Mouse (Mus musculus): ENCODE data around the gene Gfer. TPM values are rescaled to one million over a fixed set of nuclear protein-coding genes. Genes with fewer than 3 reads are reported as not detected.
A peak's percentile ranks its signal among the peaks of the same experiment; 100 is the strongest.

Gene Gfer
- total and polyA plus RNA-seq, 2 experiments from 2014 or later = 34.7 to 35.4 TPM

- Histone ChIP-seq H3K4me3 (ENCODE audit: low read depth, low read length) (peak overlapping the region; percentile 28), H3K27ac (ENCODE audit: low read depth, low read length) (no peak overlapping the region), H3K36me3 (ENCODE audit: insufficient read depth) (peaks cover 16% of the 10 kb centered on the region), H3K27me3 (ENCODE audit: insufficient read depth, low read length) (no peaks in the 10 kb centered on the region), H3K9ac (peak overlapping the region; percentile 43), H3K4me1 (ENCODE audit: insufficient read depth) (peaks cover 22% of the 10 kb centered on the region), H3K4me2 (ENCODE audit: low read depth) (peak overlapping the region; percentile 74), H3K9me3 (ENCODE audit: low read length) (no peaks in the 10 kb centered on the region)
- 16% methylated on average over 23 of the region's 23 CpGs for WGBS
- TF ChIP-seq CTCF (IDR thresholded peaks at IDR 0.05; ENCODE audit: low read depth) = no peak
- no peak for ATAC-seq
- no peak for DNase-seq
Measured at GRCm38 (mm10) chr17:24687599-24687998, 8.4 kb downstream of the Gfer start.

DNA sequence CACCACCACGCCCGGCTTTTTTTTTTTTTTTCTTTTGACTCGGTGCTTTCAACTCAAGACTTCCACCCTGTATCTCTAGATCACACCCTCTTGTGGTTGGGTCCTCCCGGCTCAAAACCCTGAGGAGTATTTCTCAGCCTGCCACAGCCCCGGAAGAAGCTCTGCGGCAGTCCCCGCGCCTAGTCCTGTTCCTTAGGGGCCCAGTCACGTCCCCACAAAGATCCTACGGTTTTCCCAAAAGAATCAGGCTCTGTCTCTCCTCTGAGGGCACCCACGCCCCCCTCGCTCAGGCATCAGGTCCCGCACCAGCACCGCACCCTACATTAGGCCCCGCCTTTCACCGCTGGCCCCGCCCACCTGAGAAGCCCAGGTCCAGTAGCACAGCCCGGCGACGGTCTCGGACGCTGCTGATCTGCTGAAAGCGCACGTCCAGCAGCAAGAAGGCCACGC, 8.8 kb downstream of the Gfer start:
- H3K4me1 ChIP-seq (ENCODE audit: insufficient read depth) = peaks cover 22% of the 10 kb centered on the region
- peaks cover 21% of the 10 kb centered on the region for H3K36me3 ChIP-seq (ENCODE audit: insufficient read depth)
- peak overlapping the region; percentile 74 for H3K4me2 ChIP-seq (ENCODE audit: low read depth)
- 2% methylated on average over 25 of the region's 25 CpGs for WGBS
- peak overlapping the region; percentile 43 for H3K9ac ChIP-seq
- H3K9me3 ChIP-seq (ENCODE audit: low read length) = no peaks in the 10 kb centered on the region
- no peaks in the 10 kb centered on the region for H3K27me3 ChIP-seq (ENCODE audit: insufficient read depth, low read length)
- peak overlapping the region; percentile 28 for H3K4me3 ChIP-seq (ENCODE audit: low read depth, low read length)
- DNase-seq (no peak), ATAC-seq (no peak)
- no peak overlapping the region for H3K27ac ChIP-seq (ENCODE audit: low read depth, low read length)
- no peak for TF ChIP-seq CTCF (IDR thresholded peaks at IDR 0.05; ENCODE audit: low read depth)

GRCm38 (mm10) chr17:24686514-24686913, 9.4 kb downstream of the Gfer start:
- Histone ChIP-seq H3K4me3 (ENCODE audit: low read depth, low read length) (no peak overlapping the region), H3K4me2 (ENCODE audit: low read depth) (peak overlapping the region; percentile 15; the same call in 1 of the 2 replicates), H3K27me3 (ENCODE audit: insufficient read depth, low read length) (no peaks in the 10 kb centered on the region), H3K36me3 (ENCODE audit: insufficient read depth) (peaks cover 26% of the 10 kb centered on the region), H3K9me3 (ENCODE audit: low read length) (no peaks in the 10 kb centered on the region), H3K27ac (ENCODE audit: low read depth, low read length) (no peak overlapping the region), H3K4me1 (ENCODE audit: insufficient read depth) (peaks cover 22% of the 10 kb centered on the region), H3K9ac (0 out of 2 replicates have a peak overlapping the region, but pooled peaks have one; percentile 10)
- ATAC-seq = no peak
- TF ChIP-seq CTCF (IDR thresholded peaks at IDR 0.05; ENCODE audit: low read depth) = no peak
- DNase-seq = no peak
- WGBS = 32% methylated on average over 16 of the region's 16 CpGs

GRCm38 (mm10) chr17:24677500-24678080, 18.4 kb downstream of the Gfer start:
- Histone ChIP-seq H3K9ac (no peak overlapping the region), H3K36me3 (ENCODE audit: insufficient read depth) (peaks cover 59% of the 10 kb centered on the region), H3K4me2 (ENCODE audit: low read depth) (no peak overlapping the region), H3K27me3 (ENCODE audit: insufficient read depth, low read length) (no peaks in the 10 kb centered on the region), H3K4me3 (ENCODE audit: low read depth, low read length) (no peak overlapping the region), H3K9me3 (ENCODE audit: low read length) (no peaks in the 10 kb centered on the region), H3K4me1 (ENCODE audit: insufficient read depth) (no peaks in the 10 kb centered on the region), H3K27ac (ENCODE audit: low read depth, low read length) (no peak overlapping the region)
- TF ChIP-seq CTCF (IDR thresholded peaks at IDR 0.05; ENCODE audit: low read depth) = no peak
- no peak for DNase-seq
- no peak for ATAC-seq
- WGBS = 96% methylated on average over 24 of the region's 24 CpGs

GRCm38 (mm10) chr17:24676877-24677276, 19.1 kb downstream of the Gfer start:
- Histone ChIP-seq H3K9me3 (ENCODE audit: low read length) (no peaks in the 10 kb centered on the region), H3K27ac (ENCODE audit: low read depth, low read length) (no peak overlapping the region), H3K4me2 (ENCODE audit: low read depth) (no peak overlapping the region), H3K36me3 (ENCODE audit: insufficient read depth) (peaks cover 52% of the 10 kb centered on the region), H3K4me3 (ENCODE audit: low read depth, low read length) (no peak overlapping the region), H3K4me1 (ENCODE audit: insufficient read depth) (no peaks in the 10 kb centered on the region), H3K9ac (no peak overlapping the region), H3K27me3 (ENCODE audit: insufficient read depth, low read length) (no peaks in the 10 kb centered on the region)
- 93% methylated on average over 5 of the region's 5 CpGs for WGBS
- no peak for TF ChIP-seq CTCF (IDR thresholded peaks at IDR 0.05; ENCODE audit: low read depth)
- no peak for DNase-seq
- ATAC-seq = no peak

DNA sequence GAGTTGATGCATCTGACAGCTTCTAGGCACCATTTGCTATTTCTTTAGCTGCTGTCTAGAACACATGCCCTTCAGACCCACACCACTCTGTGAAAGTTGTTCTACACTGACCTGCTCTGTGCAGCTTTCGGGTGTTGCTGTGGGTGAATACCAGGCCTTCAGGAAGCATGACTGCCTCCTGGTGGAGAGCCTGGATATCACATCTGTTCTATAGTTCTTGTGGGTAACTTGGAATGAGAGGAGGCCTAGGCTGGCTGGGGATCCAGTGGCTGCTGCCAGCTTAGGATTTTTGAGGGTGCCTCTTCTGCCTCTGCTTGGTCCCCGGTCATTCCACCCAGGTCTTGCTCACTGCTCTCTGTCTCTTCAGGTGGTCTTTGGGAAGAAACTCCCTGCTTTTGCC, 19.8 kb downstream of the Gfer start:
- no peak overlapping the region for H3K4me3 ChIP-seq (ENCODE audit: low read depth, low read length)
- no peaks in the 10 kb centered on the region for H3K27me3 ChIP-seq (ENCODE audit: insufficient read depth, low read length)
- H3K27ac ChIP-seq (ENCODE audit: low read depth, low read length) = no peak overlapping the region
- TF ChIP-seq CTCF (IDR thresholded peaks at IDR 0.05; ENCODE audit: low read depth) = peak; percentile 81
- WGBS = 49% methylated on average over 2 of the region's 2 CpGs
- H3K9me3 ChIP-seq (ENCODE audit: low read length) = no peaks in the 10 kb centered on the region
- H3K4me2 ChIP-seq (ENCODE audit: low read depth) = no peak overlapping the region
- H3K9ac ChIP-seq = no peak overlapping the region
- peaks cover 46% of the 10 kb centered on the region for H3K36me3 ChIP-seq (ENCODE audit: insufficient read depth)
- DNase-seq (peak; percentile 72), ATAC-seq (peak; percentile 60)
- peaks cover under 1% of the 10 kb centered on the region; the same call in 1 of the 2 replicates for H3K4me1 ChIP-seq (ENCODE audit: insufficient read depth)

DNA sequence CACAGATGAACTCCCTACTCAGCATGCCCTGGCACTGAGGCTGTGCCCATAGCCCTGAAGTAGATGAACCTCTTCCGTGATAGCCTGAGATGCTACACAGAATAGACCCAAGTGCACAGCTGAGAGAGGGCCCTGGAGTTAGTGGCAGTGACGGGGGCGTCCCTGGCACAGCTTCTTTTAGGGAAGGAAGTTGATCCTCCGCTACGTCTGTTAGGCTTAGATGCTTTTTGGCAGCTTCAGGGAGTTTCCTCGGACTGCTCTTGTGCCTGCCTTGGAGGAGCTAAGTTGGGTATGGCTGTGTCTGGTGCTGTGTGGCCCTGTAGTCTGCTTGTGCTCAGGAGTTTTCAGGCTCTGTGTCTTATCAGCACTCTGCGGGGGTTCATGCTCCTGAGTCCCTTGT, 21.7 kb downstream of the Gfer start:
- H3K27me3 ChIP-seq (ENCODE audit: insufficient read depth, low read length) = no peaks in the 10 kb centered on the region
- no peak overlapping the region for H3K4me2 ChIP-seq (ENCODE audit: low read depth)
- H3K4me3 ChIP-seq (ENCODE audit: low read depth, low read length) = no peak overlapping the region
- no peak for TF ChIP-seq CTCF (IDR thresholded peaks at IDR 0.05; ENCODE audit: low read depth)
- no peak for ATAC-seq
- H3K9me3 ChIP-seq (ENCODE audit: low read length) = no peaks in the 10 kb centered on the region
- no peak overlapping the region for H3K9ac ChIP-seq
- no peak overlapping the region for H3K27ac ChIP-seq (ENCODE audit: low read depth, low read length)
- H3K4me1 ChIP-seq (ENCODE audit: insufficient read depth) = peaks cover 9% of the 10 kb centered on the region; the same call in 1 of the 2 replicates
- DNase-seq = no peak
- 65% methylated on average over 7 of the region's 7 CpGs for WGBS
- peaks cover 27% of the 10 kb centered on the region for H3K36me3 ChIP-seq (ENCODE audit: insufficient read depth)
